Mouse (Mus musculus) lung, postnatal 10 days (tissue): ENCODE measurements around the gene Erf.

Source experiments
- DNase-seq: peaks from one replicate; pipeline ENCODE4 v3.0.0; 2021

The Erf gene

GRCm38 (mm10) chr7:25250141-25250972 is at the start of gene Erf:
Gene Erf, minus strand, starts transcription at chr7:25250761.
- DNase-seq = peak; percentile 97

- DNase-seq = peak; percentile 86
These were observed 47.1 kb upstream of the Erf start, which contains the start of gene Pafah1b3 for GRCm38 (mm10) chr7:25297454-25298325. Gene Pafah1b3, minus strand, starts transcription at chr7:25297986.

DNA sequence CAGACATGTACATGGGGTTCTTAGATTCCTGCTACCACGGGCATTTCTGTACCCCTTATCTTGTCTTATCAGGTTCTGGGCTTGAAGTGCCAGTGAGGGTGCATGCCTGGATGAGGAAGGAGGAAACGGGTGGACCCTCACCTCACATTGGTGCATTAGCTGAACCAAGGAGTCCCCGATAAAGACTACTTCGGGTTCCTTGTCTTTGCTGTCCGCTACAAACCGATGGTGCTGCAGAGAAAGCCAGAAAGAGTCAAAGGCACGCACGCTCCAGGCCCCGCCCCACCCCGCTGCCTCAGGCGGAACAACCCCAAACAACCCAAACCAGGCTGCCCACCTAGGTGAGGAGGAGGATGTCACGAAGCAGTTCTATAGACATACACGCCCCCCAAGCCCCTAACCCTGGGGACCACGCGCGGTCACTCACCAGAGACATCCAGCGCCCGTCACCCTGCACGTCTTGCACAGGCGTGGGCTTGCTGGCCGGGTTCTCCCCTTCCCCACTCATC is 46.4 kb upstream of the Erf start:
- peak; percentile 53 for DNase-seq

DNA sequence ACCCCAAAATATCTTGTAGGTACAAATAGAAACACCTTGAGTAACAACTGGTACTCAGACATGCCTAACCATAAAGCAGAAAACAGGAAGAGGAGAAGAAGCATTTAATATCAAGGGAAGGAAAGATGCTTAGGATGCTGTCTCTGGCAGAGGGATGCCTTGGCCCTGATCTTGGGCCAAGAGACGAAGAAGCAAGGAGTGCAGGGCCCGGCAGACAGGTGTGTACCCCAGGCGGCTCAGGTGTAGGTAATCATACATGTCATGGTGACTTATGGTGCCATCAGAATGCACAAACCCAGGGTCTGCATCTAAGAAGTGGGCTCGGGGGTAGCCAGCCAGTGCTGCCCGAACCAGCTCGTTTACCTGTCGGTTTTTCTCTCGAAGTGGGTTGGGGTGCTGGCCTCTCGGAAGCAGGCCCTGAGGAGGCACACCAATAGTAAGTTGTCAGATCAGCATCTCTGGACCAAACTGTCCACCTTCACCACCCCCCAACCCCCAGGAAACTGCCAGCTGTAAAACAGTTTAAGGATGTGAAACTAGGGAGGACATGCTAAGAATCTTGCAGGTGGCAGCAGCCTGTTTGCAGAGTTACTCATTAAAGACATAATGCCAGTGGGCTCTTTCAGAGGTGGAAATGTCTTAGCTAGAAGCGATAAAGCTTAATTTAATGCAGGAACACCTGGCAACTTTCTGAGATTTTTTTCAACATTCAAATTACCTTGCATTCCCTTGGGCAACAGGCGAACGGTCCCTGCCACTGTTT is 44.6 kb upstream of the Erf start:
- peak; percentile 2 for DNase-seq

GRCm38 (mm10) chr7:25294495-25294894 is 43.9 kb upstream of the Erf start:
- DNase-seq = no peak

DNA sequence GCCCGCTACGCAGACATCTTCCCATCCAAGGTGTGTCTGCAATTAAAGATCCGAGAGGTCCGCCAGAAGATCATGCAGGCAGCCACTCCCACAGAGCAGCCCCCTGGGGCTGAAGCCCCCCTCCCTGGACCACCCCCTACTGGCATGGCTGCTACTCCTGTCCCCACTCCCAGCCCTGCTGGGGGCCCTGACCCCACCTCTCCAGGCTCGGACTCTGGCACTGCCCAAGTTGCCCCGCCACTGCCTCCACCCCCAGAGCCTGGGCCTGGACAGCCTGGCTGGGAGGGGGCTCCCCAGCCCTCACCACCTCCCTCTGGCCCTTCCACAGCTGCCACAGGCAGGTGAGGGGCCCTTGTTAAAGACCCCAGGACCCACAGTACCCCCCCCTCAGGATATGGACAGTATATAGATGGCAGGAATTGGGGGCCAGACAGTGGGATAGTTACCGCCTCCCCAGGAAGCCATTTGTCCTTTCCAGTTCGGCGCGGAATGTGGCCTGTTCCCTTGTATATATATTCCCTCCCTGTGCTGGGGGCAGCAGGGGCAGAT is 42.7 kb upstream of the Erf start:
- peak; percentile 4 for DNase-seq

DNA sequence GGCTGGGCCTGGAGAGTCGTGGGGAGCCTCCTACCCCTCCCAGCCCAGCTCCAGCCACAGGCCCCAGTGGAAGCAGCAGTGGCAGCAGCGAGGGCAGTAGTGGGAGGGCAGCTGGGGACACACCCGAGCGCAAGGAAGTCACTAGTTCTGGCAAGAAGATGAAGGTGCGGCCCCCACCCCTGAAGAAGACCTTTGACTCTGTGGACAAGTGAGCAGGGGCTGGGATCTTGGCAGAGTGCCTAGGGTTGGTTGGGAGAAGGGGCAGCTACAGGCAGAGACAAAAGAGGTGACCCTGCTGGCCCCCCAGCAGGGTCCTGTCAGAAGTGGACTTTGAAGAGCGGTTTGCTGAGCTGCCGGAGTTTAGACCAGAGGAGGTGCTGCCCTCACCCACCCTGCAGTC is 41.5 kb upstream of the Erf start:
- DNase-seq = peak; percentile 19

DNA sequence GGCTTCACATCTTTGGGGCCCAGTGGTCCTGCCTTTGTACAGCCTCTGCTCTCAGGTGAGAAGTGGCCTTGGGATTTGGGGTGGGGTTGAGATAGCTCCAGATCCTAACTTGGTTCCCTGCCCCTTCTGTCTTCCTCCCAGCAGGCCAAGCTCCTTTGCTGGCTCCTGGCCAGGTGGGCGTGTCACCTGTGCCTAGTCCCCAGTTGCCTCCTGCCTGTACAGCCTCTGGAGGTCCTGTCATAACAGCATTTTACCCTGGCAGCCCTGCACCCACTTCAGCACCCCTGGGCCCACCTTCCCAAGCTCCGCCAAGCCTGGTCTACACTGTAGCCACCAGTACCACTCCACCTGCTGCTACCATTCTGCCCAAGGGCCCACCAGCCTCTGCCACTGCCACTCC is 40.4 kb upstream of the Erf start:
- peak; percentile 57 for DNase-seq

DNA sequence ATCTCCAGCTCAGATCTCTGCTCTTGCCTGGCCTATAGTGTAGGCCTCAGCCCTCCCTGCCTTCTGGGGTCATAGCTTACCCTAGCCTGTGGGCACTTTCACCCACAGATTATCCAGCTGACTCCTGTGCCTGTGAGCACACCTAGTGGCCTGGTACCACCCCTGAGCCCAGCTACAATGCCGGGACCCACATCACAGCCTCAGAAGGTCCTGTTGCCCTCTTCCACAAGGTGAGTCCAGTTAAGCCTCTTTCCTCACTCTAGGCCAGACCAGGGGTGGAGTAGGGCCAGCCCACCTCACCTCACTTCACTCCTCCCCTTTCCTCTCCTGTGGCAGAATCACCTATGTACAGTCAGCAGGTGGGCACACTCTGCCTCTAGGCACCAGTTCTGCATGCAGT is 39.9 kb upstream of the Erf start:
- no peak for DNase-seq

DNA sequence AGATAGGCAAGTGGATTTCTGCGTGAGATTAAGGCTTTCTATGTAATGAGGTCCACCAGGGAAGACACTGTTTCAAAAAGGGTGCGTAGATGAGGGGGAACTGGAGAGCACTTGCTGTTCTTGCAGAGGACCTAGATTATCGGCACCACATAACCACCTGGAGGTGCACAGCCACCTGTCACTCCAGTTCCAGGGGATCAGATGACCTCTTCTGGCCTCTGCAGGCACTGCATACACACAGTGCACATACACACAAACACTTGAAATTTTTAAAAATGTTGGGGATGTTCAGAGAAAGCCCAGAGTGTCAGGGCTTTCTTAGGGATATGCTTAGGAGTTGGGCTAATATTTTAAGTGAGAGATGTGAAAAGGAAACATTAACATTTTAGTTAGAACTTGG is 39.4 kb upstream of the Erf start:
- peak; percentile 3 for DNase-seq

- DNase-seq = no peak
These were observed 38.2 kb upstream of the Erf start for GRCm38 (mm10) chr7:25288721-25289120.

GRCm38 (mm10) chr7:25288011-25288410 is 37.5 kb upstream of the Erf start:
- no peak for DNase-seq

GRCm38 (mm10) chr7:25286989-25287388 is 36.4 kb upstream of the Erf start:
- DNase-seq = peak; percentile 4

DNA sequence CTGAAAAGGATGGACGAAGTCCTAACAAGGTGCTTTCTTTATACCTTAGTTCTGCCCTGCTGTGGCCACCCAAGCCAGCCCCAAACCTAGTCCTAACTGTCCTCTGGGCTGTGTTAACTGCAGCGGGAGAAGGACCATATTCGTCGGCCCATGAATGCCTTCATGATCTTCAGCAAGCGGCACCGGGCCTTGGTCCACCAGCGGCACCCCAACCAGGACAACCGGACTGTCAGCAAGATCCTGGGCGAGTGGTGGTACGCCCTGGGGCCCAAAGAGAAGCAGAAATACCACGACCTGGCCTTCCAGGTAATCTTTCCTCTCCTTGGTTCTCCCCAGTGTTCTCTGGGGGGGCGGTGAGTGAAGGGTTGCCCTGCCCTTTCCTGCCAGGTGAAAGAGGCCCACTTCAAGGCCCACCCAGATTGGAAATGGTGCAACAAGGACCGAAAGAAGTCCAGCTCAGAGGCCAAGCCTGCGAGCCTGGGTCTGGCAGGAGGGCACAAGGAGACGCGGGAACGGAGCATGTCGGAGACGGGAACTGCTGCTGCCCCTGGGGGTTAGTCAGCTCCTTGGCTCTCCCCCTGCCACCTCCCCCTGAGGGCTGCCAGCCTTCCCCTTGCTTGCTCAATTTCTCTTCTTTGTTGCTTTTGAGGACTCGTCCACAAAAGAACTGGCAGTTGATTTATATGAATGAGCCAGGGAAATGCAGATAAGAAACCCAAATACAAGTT is 35.1 kb upstream of the Erf start:
- DNase-seq = no peak

- DNase-seq = peak; percentile 13
These were observed 34.2 kb upstream of the Erf start for GRCm38 (mm10) chr7:25284766-25285165.

DNA sequence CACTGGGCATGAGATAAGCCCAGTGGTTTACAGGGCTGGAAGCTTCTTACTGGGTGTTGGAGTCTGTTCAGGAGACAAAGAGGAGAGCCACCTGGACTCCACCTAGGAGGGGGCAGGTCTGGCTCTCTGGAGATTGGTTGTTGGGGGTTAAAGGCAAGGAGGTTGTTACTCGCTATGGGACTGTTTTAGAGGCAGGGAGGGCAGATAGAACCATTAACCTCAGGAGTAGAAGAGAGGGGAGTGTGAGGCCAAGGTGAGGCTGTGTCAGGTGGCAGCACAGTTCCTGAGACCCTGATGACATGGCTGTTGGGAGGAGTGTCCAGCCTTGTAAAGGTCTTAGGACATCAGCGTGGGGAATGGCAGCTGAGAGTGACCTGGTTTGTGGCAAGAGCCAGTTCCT is 33.6 kb upstream of the Erf start:
- DNase-seq = peak; percentile 3

GRCm38 (mm10) chr7:25283637-25284036 is 33.1 kb upstream of the Erf start:
- peak; percentile 26 for DNase-seq

- peak; percentile 64 for DNase-seq
These were observed 32.2 kb upstream of the Erf start for GRCm38 (mm10) chr7:25282731-25283211.

DNA sequence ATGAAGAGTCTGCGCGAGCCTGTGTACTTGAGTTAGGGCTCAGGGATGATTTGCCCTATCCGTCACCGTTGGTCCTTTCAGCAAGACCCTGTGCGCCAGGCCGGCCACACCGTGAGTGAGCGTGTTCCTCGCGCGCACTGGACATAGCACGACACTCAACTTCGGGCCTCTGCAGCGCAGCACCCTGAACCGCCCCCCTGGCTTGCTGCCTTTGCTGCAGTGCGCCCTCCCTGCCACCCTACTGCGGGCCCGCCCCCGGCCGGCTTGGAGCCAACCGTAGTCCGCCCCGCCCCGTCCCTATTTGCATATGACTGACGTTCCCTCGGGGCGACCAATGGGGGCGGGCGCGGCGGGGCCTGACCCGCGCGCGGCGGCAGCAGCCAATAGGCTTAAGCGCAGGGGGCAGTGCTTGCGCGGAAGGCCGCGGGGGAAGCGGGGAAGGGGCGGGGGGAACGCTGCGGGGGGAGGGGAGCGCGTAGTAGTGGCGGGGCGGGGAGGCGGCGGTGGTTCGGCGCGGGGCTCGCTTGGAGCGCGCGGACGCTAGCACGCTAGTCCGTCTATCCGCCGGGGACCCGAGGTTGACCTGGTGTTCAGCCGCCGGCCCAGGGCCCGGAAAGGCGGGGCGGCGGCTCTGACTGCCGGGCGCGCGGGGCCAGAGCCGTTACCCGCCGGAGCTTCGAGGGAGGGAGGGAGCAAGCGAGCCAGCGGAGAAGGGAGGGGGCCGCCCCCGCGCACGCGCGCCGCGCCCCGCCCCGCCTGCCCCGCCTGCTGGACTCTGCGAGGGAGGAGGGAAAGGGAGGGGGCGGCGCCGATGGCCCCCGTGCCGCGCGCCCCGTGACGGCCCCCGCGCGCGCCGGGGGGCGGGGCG is 31.4 kb upstream of the Erf start:
- DNase-seq = peak; percentile 99

- no peak for DNase-seq
These were observed 30.7 kb upstream of the Erf start for GRCm38 (mm10) chr7:25281166-25281733.
